ENCODE assay signal across 21 mouse cellular contexts in genomic region chr8:107629701-107630100, GRCm38 (mm10). TPM values are rescaled to one million over a fixed set of nuclear protein-coding genes. Genes with fewer than 3 reads are reported as not detected.
DNase-seq lines count a peak whose midpoint lies in the region; ATAC-seq lines count a peak whose summit lies in the region.
"Had no signal": no experiment of that assay in that cellular context is flagged by ENCODE, and none has a peak within 500 bp of the region (broad histone marks: within the 10 kb centered on the region; RNA-seq: fewer than 3 reads in every experiment).

No protein-coding gene starts in this region.

- H3K9ac ChIP-seq in heart, embryonic 11.5 days (ENCODE audit: low read depth, low read length) = no peak overlapping the region
- no peak overlapping the region for H3K9ac ChIP-seq in intestine, embryonic 14.5 days (ENCODE audit: low read length)
- no peak overlapping the region for H3K9ac ChIP-seq in intestine, embryonic 16.5 days (ENCODE audit: low read depth, low read length)

- DNase-seq in heart, adult 11 months = peak; percentile 60
- peak; percentile 64 for DNase-seq in heart, embryonic 10.5 days (ENCODE audit: low spot score)
- no peak for DNase-seq in heart, postnatal 4 days
- DNase-seq in intestine, embryonic 14.5 days (ENCODE audit: low spot score) = peak; percentile 32
- DNase-seq: adrenal gland, adult 2 months; adrenal gland, adult 8-10 months; adrenal gland, postnatal 10 days; adrenal gland, postnatal 14 days; adrenal gland, postnatal 25 days; adrenal gland, postnatal 36 days; B cell, adult 2 months; cerebellum, adult 11 months; cerebellum, adult 11-12 months; cerebellum, adult 18-20 months had no signal

- no peak overlapping the region for H3K4me2 ChIP-seq in heart, embryonic 11.5 days
- no peak overlapping the region for H3K4me2 ChIP-seq in intestine, embryonic 14.5 days (ENCODE audit: low read length)
- H3K4me2 ChIP-seq in intestine, embryonic 16.5 days (ENCODE audit: low read depth, low read length) = no peak overlapping the region

- no peak for ATAC-seq in heart, embryonic 11.5 days (replicated peaks; ENCODE audit: insufficient number of reproducible peaks, low FRiP score, low TSS enrichment)
- ATAC-seq in intestine, embryonic 14.5 days (replicated peaks; ENCODE audit: low FRiP score, low TSS enrichment, low read depth) = no peak
- ATAC-seq in intestine, embryonic 16.5 days = no peak
- ATAC-seq: activated CD4-positive, CD25-positive, alpha-beta regulatory T cell, adult 4 months; CD4-positive, CD25-positive, alpha-beta regulatory T cell, adult 4 months; Patski had no signal

- no peaks in the 10 kb centered on the region for H3K27me3 ChIP-seq in heart, embryonic 11.5 days (ENCODE audit: control insufficient read depth, insufficient read depth, low read length)
- H3K27me3 ChIP-seq in heart, embryonic 10.5 days (ENCODE audit: insufficient read depth, poor library complexity, severe bottlenecking) = no peaks in the 10 kb centered on the region
- no peaks in the 10 kb centered on the region for H3K27me3 ChIP-seq in intestine, embryonic 14.5 days (replicated peaks; ENCODE audit: control insufficient read depth, insufficient read depth, low read length)
- H3K27me3 ChIP-seq in intestine, embryonic 16.5 days (replicated peaks; ENCODE audit: control insufficient read depth, insufficient read depth, low read length) = no peaks in the 10 kb centered on the region
- H3K27me3 ChIP-seq: CH12.LX had no signal

- no peak overlapping the region for H3K27ac ChIP-seq in heart, embryonic 11.5 days (ENCODE audit: low read depth, low read length)
- no peak overlapping the region for H3K27ac ChIP-seq in heart, embryonic 10.5 days
- H3K27ac ChIP-seq in intestine, embryonic 14.5 days (ENCODE audit: low read depth) = no peak overlapping the region
- H3K27ac ChIP-seq in intestine, embryonic 16.5 days (ENCODE audit: low read length) = no peak overlapping the region

- no peaks in the 10 kb centered on the region for H3K36me3 ChIP-seq in heart, embryonic 11.5 days (ENCODE audit: control insufficient read depth, insufficient read depth, low read length)
- H3K36me3 ChIP-seq in heart, embryonic 10.5 days = no peaks in the 10 kb centered on the region
- H3K36me3 ChIP-seq in intestine, embryonic 14.5 days (ENCODE audit: control insufficient read depth, insufficient read depth, low read length) = no peaks in the 10 kb centered on the region
- no peaks in the 10 kb centered on the region for H3K36me3 ChIP-seq in intestine, embryonic 16.5 days (ENCODE audit: control insufficient read depth, insufficient read depth, low read length)
- H3K36me3 ChIP-seq: G1E had no signal

- WGBS in heart, embryonic 11.5 days (ENCODE audit: insufficient replicate concordance) = 80% methylated on average over 11 of the region's 11 CpGs
- 82% methylated on average over 11 of the region's 11 CpGs for WGBS in heart, embryonic 10.5 days
- 81% methylated on average over 11 of the region's 11 CpGs for WGBS in intestine, embryonic 14.5 days
- 81% methylated on average over 11 of the region's 11 CpGs for WGBS in intestine, embryonic 16.5 days

- no peak overlapping the region for H3K4me3 ChIP-seq in heart, embryonic 11.5 days (ENCODE audit: low read depth, low read length)
- no peak overlapping the region for H3K4me3 ChIP-seq in heart, embryonic 10.5 days
- H3K4me3 ChIP-seq in intestine, embryonic 14.5 days (ENCODE audit: low read depth, low read length) = no peak overlapping the region
- H3K4me3 ChIP-seq in intestine, embryonic 16.5 days (ENCODE audit: low read length) = no peak overlapping the region

- no peaks in the 10 kb centered on the region for H3K4me1 ChIP-seq in heart, embryonic 11.5 days (ENCODE audit: control insufficient read depth, insufficient read depth, low read length)
- H3K4me1 ChIP-seq in heart, embryonic 10.5 days = no peaks in the 10 kb centered on the region
- H3K4me1 ChIP-seq in intestine, embryonic 14.5 days (replicated peaks; ENCODE audit: control insufficient read depth, insufficient read depth, low read length) = no peaks in the 10 kb centered on the region
- no peaks in the 10 kb centered on the region for H3K4me1 ChIP-seq in intestine, embryonic 16.5 days (ENCODE audit: control insufficient read depth, insufficient read depth, low read length)

- no peaks in the 10 kb centered on the region for H3K9me3 ChIP-seq in heart, embryonic 11.5 days (replicated peaks; ENCODE audit: control insufficient read depth, low read length)
- H3K9me3 ChIP-seq in heart, embryonic 10.5 days = no peaks in the 10 kb centered on the region
- H3K9me3 ChIP-seq in intestine, embryonic 14.5 days (ENCODE audit: control insufficient read depth, low read length) = no peaks in the 10 kb centered on the region
- no peaks in the 10 kb centered on the region for H3K9me3 ChIP-seq in intestine, embryonic 16.5 days (ENCODE audit: control insufficient read depth, low read length)

RNA-seq across cellular contexts. Expression of gene Psmd7, which starts 41.4 kb away (rescaled TPM):
- polyA plus RNA-seq in heart, embryonic 11.5 days (2014; fragmentation: Nextera tagmentation; extraction: Ambion mirVana) = 223 and 234 TPM in 2 replicates
- 248 and 324 TPM in 2 replicates for polyA plus RNA-seq in heart, embryonic 10.5 days (2016; fragmentation: Nextera tagmentation; extraction: Ambion mirVana)
- total RNA-seq in heart, postnatal 4 days (2021) = 10 to 100 TPM; 86.7 to 90.6 TPM
- 254 and 272 TPM in 2 replicates for polyA plus RNA-seq in intestine, embryonic 14.5 days (2014; fragmentation: Nextera tagmentation; extraction: Ambion mirVana)
- polyA plus RNA-seq in intestine, embryonic 16.5 days (2015; fragmentation: Nextera tagmentation; extraction: Ambion mirVana) = 195 and 219 TPM in 2 replicates
